Mouse (Mus musculus): ENCODE measurements around the gene Lrrn4cl. TPM values are rescaled to one million over a fixed set of nuclear protein-coding genes. Genes with fewer than 3 reads are reported as not detected.
"Not testable (repeated sequence)": the region's sequence is repeated elsewhere in the genome, so short reads cannot be mapped to it uniquely, and the experiment has no call there.

Gene Lrrn4cl
- polyA plus RNA-seq, 1 experiment from 2014 or later = 0.15 TPM

DNA sequence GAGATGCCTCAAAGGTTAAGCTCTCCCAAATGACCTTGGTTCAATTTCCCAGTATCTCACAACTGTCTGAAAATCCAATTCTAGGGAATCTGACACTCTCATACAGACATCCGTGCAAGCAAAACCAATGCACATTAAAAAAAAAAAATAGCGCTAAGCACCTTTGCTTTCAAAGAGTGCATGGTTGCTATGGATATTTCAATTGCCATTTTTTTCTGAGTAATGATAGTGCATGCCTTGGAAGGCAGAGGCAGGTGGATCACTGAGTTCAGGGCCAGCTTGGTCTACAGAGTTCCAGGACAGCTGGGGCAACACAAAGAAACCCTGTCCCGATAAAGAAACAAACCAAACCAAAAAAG lies 30.4 kb downstream of the Lrrn4cl start:
- Histone ChIP-seq H3K27ac (replicated peaks) (no peak overlapping the region), H3K4me1 (replicated peaks) (peaks cover 18% of the 10 kb centered on the region), H3K4me2 (peak overlapping the region; percentile 93), H3K4me3 (replicated peaks) (peak overlapping the region; percentile 83), H3K27me3 (no peaks in the 10 kb centered on the region), H3K36me3 (replicated peaks) (peaks cover 15% of the 10 kb centered on the region), H3K9me3 (replicated peaks) (no peaks in the 10 kb centered on the region), H3K9ac (peak overlapping the region; percentile 95; the same call in 1 of the 2 replicates)
- 7% methylated on average over 3 of the region's 3 CpGs for WGBS (ENCODE audit: insufficient replicate concordance)
- no peak for ATAC-seq (ENCODE audit: insufficient read depth)

DNA sequence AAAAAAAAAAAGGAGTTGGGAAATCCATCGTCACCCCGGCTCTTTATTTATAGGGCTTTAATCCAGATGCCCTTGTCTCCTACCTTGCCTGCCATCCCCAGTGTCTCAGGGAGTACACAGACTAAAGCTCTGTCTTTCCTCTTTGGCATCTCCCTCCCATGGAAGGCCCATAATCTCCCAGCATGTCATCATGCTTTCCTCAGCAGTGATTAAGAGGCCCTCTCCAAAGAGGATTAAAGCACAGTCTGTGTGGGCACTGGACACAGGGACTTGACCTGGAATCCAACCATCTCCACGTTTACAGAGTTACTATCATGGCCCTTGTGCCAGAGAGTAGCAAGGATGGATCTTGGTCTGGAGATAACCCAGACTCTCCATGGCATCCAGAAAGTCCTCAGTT lies 33.0 kb downstream of the Lrrn4cl start, which contains the start of the genes Lbhd1 and Gm49403:
Gene Lbhd1 (plus strand): TSS at position 117 of the 400 bp plus-strand sequence.
Gene Gm49403 (plus strand): TSS at position 315 of the 400 bp plus-strand sequence.
- H3K36me3 ChIP-seq (replicated peaks) = peaks cover 3% of the 10 kb centered on the region; the same call in 1 of the 2 replicates
- peaks cover 34% of the 10 kb centered on the region for H3K4me1 ChIP-seq (replicated peaks)
- no peak within 1 kb of the TSS for H3K4me3 ChIP-seq (replicated peaks)
- H3K27ac ChIP-seq (replicated peaks) = no peak within 1 kb of the TSS
- no peaks in the 10 kb centered on the region for H3K27me3 ChIP-seq
- H3K9ac ChIP-seq = no peak within 1 kb of the TSS
- ATAC-seq (ENCODE audit: insufficient read depth) = no peak
- 65% methylated on average over 3 of the region's 3 CpGs for WGBS (ENCODE audit: insufficient replicate concordance)
- no peaks in the 10 kb centered on the region for H3K9me3 ChIP-seq (replicated peaks)
- H3K4me2 ChIP-seq = no peak within 1 kb of the TSS

DNA sequence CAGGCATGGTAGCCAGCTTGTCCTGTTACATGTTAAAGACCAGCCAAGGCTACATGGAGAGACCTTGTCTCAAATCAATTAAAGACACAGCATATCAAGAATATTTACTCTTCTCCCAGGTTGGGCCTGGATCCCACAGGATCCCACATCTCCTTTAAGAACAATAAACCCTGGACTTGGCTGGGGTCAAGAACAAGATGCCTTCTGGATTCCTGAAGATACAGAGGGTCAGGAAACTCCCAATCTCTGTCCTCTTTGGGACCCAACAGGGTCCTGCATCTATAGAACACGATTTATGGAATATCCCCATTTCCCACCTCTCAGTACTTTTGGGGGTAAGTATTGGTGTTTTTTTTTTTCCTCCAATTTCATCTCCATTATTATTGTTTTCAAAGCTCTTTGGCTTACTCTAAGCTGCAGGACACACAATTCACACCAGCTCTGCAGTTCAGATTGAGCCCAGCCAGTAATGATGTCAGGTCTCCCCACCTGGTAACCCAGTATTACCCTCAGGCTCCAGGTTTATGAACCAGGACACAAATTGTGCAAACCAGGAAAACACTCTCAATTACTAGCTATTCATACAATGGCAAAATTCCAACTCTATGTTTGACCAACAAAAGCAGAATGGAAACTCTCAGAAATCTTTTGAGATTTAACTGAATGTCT lies 36.5 kb downstream of the Lrrn4cl start:
- Histone ChIP-seq H3K4me3 (replicated peaks) (peak overlapping the region; percentile 76), H3K4me2 (peak overlapping the region; percentile 78), H3K27ac (replicated peaks) (peak overlapping the region; percentile 75; the same call in 1 of the 2 replicates), H3K9ac (peak overlapping the region; percentile 81; the same call in 1 of the 2 replicates), H3K4me1 (replicated peaks) (peaks cover 40% of the 10 kb centered on the region), H3K36me3 (replicated peaks) (peaks cover 20% of the 10 kb centered on the region), H3K9me3 (replicated peaks) (no peaks in the 10 kb centered on the region), H3K27me3 (no peaks in the 10 kb centered on the region)
- no peak for ATAC-seq (ENCODE audit: insufficient read depth)
- WGBS (ENCODE audit: insufficient replicate concordance) = 25% methylated on average over 1 of the region's 1 CpGs

DNA sequence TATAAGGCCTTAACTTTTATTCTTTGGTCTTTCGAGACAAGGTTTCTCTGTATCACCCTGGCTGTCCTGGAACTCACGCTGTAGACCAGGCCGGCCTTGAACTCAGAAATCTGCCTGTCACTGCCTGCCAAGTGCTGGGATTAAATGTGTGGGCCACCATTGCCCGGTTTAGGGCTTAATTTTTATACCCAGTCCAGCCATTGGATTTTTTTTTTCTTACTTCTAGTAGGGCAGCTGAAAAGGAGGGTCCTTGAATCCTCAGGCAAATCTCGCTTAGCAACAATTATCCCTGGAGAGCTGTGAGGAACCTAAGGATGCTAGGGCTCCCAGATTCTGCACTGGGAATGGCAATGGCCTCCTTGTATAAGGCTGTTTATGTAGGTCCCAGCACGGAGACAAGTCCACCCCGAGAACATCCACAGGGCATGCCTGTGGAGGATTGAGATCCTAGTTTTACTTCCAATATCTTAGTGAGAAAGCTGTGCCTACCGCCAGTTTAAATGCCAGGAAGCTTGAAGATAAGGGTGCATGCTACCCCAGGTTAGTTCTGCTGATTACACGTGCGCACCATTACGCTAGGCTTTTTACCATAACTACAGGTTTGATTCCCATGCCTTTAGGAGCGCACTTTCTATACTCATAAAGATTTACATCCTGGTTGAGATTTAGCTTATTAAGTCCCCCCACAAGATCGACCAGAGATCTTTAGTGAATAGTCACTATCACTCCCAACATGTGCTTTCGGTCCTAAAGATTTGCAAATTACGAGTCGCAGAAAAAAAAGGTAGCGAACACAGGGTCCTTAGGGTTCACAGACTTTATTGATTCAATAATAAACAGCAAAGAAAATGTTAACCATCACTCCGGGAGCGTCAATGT lies 37.3 kb downstream of the Lrrn4cl start:
- H3K9ac ChIP-seq = peak overlapping the region; percentile 81
- WGBS (ENCODE audit: insufficient replicate concordance) = 9% methylated on average over 19 of the region's 19 CpGs
- peaks cover 20% of the 10 kb centered on the region for H3K36me3 ChIP-seq (replicated peaks)
- H3K4me3 ChIP-seq (replicated peaks) = peak overlapping the region; percentile 76
- ATAC-seq (ENCODE audit: insufficient read depth) = no peak
- H3K4me2 ChIP-seq = peak overlapping the region; percentile 78
- H3K4me1 ChIP-seq (replicated peaks) = peaks cover 46% of the 10 kb centered on the region
- H3K27ac ChIP-seq (replicated peaks) = peak overlapping the region; percentile 75
- H3K9me3 ChIP-seq (replicated peaks) = no peaks in the 10 kb centered on the region
- H3K27me3 ChIP-seq = no peaks in the 10 kb centered on the region

DNA sequence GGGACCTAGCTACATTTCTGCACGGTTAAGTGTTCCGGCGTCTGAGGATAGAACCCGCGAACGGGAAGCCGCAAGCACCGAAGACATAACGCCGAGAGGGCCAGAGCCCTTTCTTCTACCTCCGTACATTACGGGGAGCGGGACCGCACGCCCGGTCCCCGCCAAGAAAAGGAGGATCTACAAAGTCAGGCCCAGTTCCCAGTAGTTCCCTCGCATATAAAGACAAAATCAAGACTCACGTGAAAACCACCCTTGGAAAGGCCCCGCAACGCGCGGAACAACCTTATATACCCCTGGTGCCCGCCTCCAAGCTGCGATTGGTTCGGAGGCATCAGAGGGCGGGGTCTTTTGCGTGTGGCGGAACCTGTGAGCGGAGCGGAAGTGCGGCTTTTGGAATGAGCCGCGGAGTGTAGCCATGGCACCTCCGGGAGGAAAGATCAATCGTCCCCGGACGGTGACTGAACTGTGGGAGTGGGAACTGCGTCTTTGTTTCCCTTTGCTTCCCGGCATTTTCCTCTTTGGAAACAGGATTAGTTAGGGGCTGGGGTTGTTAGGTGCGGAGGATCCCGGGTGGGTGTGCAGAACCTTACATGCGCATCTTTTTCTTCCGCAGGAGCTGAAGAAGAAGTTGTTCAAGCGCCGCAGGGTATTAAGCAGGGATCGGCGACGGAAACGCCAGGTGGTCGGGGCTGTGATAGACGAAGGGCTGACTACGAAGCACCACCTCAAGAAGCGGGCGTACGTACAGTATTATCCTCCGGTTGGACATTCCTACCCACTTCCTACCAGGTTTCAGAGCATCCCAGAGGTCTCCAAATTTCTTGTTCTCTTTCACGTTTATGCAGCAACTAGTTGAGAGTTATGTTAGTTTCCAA lies 38.2 kb downstream of the Lrrn4cl start, which contains the start of the genes 1810009A15Rik and Gm49416:
Gene 1810009A15Rik (plus strand): TSS at position 343 of the 875 bp plus-strand sequence.
Gene Gm49416 (plus strand): TSS at position 416 of the 875 bp plus-strand sequence.
- H3K27me3 ChIP-seq = no peaks in the 10 kb centered on the region

DNA sequence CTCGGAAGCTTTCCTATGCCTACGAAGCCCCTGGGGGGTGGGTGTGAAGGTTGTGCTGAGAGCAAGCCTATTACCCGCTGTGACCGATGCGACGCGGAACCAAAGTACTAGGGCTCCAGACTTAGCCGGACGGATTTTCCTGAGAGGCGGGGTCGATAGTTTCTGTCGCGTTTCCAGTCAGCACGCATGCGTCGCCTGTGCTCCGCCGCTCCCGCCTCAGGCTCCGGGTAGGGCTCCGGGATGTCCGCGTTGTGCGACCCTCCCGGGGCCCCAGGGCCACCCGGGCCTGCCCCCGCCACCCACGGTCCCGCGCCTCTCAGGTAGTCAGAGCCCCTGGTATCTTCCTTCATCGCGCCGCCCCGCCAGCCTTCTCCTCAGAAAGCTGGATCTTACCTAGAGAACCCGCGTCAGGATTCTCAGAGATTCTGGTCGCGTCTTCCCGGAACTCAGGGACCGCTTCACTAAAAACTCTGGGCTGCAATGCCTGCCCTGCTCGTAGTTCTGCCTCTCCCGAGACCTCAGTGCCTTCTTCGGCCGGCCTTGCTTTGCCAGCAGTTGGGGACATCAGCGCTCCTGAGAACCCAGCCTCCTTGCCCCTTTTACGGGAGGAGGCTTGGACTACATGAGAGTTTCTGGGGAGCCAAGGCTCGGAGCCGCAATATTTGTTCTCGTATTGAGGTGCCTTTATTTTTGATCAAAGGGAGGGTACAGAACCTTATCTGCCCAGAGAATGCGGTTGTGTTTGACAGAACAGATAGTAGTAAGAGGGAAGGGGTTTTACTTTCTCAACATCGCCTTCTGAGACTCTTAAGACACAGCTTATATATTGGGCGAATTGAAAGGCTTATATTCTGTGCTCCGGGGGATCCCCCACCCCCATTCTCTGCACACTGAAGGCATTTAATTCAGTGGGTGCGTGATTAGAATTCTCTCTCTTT lies 42.5 kb downstream of the Lrrn4cl start, which contains the start of gene Ints5:
Gene Ints5 (plus strand): TSS at position 177 of the 938 bp plus-strand sequence.
- peak within 1 kb of the TSS; percentile 93 for H3K27ac ChIP-seq (replicated peaks)
- no peaks in the 10 kb centered on the region for H3K9me3 ChIP-seq (replicated peaks)
- peak within 1 kb of the TSS; percentile 95 for H3K4me3 ChIP-seq (replicated peaks)
- no peaks in the 10 kb centered on the region for H3K27me3 ChIP-seq
- H3K4me1 ChIP-seq (replicated peaks) = peaks cover 71% of the 10 kb centered on the region
- peaks cover 48% of the 10 kb centered on the region for H3K36me3 ChIP-seq (replicated peaks)
- peak within 1 kb of the TSS; percentile 78 for H3K4me2 ChIP-seq
- ATAC-seq (ENCODE audit: insufficient read depth) = peak; percentile 45
- peak within 1 kb of the TSS; percentile 96 for H3K9ac ChIP-seq
- WGBS (ENCODE audit: insufficient replicate concordance) = 1% methylated on average over 54 of the region's 54 CpGs

More for the DNA sequence above, 38.2 kb downstream of the Lrrn4cl start, which contains the start of the genes 1810009A15Rik and Gm49416:
- no peaks in the 10 kb centered on the region for H3K9me3 ChIP-seq (replicated peaks)
- H3K27ac ChIP-seq (replicated peaks) = peak within 1 kb of the TSS; percentile 87
- peak within 1 kb of the TSS; percentile 81 for H3K9ac ChIP-seq
- H3K4me1 ChIP-seq (replicated peaks) = peaks cover 54% of the 10 kb centered on the region
- H3K4me2 ChIP-seq = peak within 1 kb of the TSS; percentile 78
- H3K36me3 ChIP-seq (replicated peaks) = peaks cover 20% of the 10 kb centered on the region
- ATAC-seq (ENCODE audit: insufficient read depth) = peak; percentile 89
- H3K4me3 ChIP-seq (replicated peaks) = peak within 1 kb of the TSS; percentile 76
- WGBS (ENCODE audit: insufficient replicate concordance) = under 1% methylated on average over 58 of the region's 58 CpGs

DNA sequence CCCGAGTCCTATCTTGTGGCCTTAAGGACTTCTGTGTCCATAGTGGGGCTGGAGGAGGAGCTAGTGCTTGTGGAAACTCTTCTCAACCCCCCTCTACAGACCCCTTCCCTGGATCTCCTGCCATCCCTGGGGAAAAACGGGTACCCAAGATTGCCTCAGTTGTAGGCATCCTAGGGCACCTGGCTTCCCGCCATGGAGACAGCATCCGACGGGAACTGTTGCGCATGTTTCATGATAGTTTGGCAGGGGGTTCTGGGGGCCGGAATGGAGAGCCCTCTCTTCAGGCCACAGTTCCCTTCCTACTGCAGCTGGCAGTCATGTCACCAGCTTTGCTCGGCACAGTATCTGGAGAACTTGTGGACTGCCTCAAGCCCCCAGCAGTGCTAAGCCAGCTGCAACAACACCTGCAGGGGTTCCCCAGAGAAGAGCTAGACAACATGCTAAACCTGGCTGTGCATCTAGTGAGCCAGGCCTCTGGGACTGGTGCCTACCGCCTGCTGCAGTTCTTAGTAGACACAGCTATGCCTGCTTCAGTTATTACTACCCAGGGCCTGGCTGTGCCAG lies 44.9 kb downstream of the Lrrn4cl start:
- no peaks in the 10 kb centered on the region for H3K9me3 ChIP-seq (replicated peaks)
- H3K36me3 ChIP-seq (replicated peaks) = peaks cover 40% of the 10 kb centered on the region
- peak overlapping the region; percentile 20 for H3K4me2 ChIP-seq
- H3K27me3 ChIP-seq = no peaks in the 10 kb centered on the region
- WGBS (ENCODE audit: insufficient replicate concordance) = 85% methylated on average over 9 of the region's 9 CpGs
- 0 out of 2 replicates have a peak overlapping the region, but pooled peaks have one; percentile 20 for H3K27ac ChIP-seq (replicated peaks)
- peaks cover 74% of the 10 kb centered on the region for H3K4me1 ChIP-seq (replicated peaks)
- no peak overlapping the region for H3K9ac ChIP-seq
- no peak overlapping the region for H3K4me3 ChIP-seq (replicated peaks)
- no peak for ATAC-seq (ENCODE audit: insufficient read depth)

DNA sequence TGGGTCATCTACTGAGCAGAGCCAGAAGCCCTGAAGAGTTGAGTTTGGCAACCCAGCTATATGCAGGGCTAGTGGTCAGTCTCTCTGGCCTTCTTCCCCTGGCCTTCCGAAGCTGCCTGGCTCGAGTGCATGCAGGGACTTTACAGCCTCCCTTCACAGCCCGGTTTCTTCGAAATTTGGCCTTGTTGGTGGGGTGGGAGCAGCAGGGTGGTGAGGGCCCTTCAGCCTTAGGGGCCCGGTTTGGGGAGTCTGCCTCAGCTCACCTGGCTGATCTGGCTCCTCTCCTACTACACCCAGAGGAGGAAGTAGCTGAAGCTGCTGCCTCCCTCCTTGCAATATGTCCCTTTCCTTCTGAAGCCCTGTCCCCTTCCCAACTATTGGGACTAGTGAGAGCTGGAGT lies 45.7 kb downstream of the Lrrn4cl start:
- Histone ChIP-seq H3K27ac (replicated peaks) (peak overlapping the region; percentile 90), H3K4me2 (peak overlapping the region; percentile 20; the same call in 1 of the 2 replicates), H3K36me3 (replicated peaks) (peaks cover 36% of the 10 kb centered on the region), H3K4me1 (replicated peaks) (peaks cover 76% of the 10 kb centered on the region)
- not testable (repeated sequence) for H3K9me3 ChIP-seq (replicated peaks); ATAC-seq (ENCODE audit: insufficient read depth); H3K27me3 ChIP-seq; H3K9ac ChIP-seq; H3K4me3 ChIP-seq (replicated peaks)
- WGBS (ENCODE audit: insufficient replicate concordance) = 71% methylated on average over 5 of the region's 5 CpGs

DNA sequence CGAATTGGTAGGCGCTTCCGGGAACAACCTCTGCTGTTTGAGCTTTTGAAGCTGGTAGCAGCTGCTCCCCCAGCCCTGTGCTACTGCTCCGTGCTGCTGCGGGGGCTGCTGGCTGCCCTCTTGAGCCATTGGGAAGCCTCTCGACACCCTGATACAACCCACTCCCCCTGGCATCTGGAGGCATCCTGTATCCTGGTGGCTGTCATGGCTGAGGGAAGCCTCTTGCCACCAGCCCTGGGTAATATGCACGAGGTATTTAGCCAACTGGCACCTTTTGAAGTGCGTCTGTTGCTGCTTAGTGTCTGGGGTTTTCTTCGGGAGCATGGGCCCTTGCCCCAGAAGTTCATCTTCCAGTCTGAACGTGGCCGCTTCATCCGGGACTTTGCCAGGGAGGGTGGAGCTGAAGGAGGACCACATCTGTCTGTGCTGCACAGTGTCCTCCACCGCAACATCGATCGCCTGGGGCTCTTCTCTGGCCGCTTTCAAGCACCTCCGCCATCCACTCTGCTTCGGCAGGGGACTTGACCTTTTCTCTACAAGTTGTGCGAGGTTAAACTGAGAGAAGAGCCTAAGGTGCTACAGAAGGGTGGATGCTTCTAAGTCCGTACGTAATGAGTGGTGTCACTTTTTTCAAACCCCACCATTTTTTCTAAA lies 46.8 kb downstream of the Lrrn4cl start:
- H3K4me1 ChIP-seq (replicated peaks) = peaks cover 70% of the 10 kb centered on the region
- H3K27ac ChIP-seq (replicated peaks) = peak overlapping the region; percentile 90
- peak overlapping the region; percentile 86 for H3K4me3 ChIP-seq (replicated peaks)
- 40% methylated on average over 21 of the region's 21 CpGs for WGBS (ENCODE audit: insufficient replicate concordance)
- peak overlapping the region; percentile 81 for H3K4me2 ChIP-seq
- peaks cover 43% of the 10 kb centered on the region for H3K36me3 ChIP-seq (replicated peaks)
- H3K27me3 ChIP-seq; H3K9me3 ChIP-seq (replicated peaks): not testable (repeated sequence)
- peak overlapping the region; percentile 91 for H3K9ac ChIP-seq
- ATAC-seq (ENCODE audit: insufficient read depth) = peak; percentile 33
